ENCODE assay signal across 16 mouse cellular contexts in genomic region chr7:89311555-89311954, GRCm38 (mm10).
DNase-seq lines count a peak whose midpoint lies in the region; ATAC-seq and TF ChIP-seq lines count a peak whose summit lies in the region.
"Had no signal": no experiment of that assay in that cellular context is flagged by ENCODE, and none has a peak within 500 bp of the region (broad histone marks: within the 10 kb centered on the region; RNA-seq: fewer than 3 reads in every experiment).

No protein-coding gene starts in this region.

- ATAC-seq in CD4-positive, CD25-positive, alpha-beta regulatory T cell, adult 4 months, result no peak

- H3K27ac ChIP-seq in layer of hippocampus, adult 2 months, result no peak overlapping the region
- H3K27ac ChIP-seq: embryonic facial prominence, embryonic 12.5 days; forebrain, embryonic 10.5 days; hindbrain, embryonic 14.5 days had no signal

- DNase-seq in CD4-positive, CD25-positive, alpha-beta regulatory T cell, adult 2 months (ENCODE audit: low read depth, low spot score), result peak; percentile 11
- DNase-seq in layer of hippocampus, adult 2 months (ENCODE audit: low spot score in 2 of 2), result no peak
- no peak for DNase-seq in layer of hippocampus, postnatal 25 days (ENCODE audit: extremely low spot score in 1 of 2, low spot score in 1 of 2)
- DNase-seq in A20 (ENCODE audit: low read depth, low spot score) (peak; percentile 17), R1 (ENCODE audit: low read depth, low spot score) (peak; percentile 65), adipocyte (ENCODE audit: low spot score) (no peak)
- no peak for DNase-seq in adrenal gland, adult (ENCODE audit: inconsistent age in 2 of 2, low spot score in 1 of 2)
- DNase-seq: cerebellum, adult 11-12 months; heart, adult 18-20 months; kidney, adult 9 months; lung, postnatal 10 days; right cerebral cortex, postnatal 4 days had no signal

- no peak overlapping the region for H3K4me3 ChIP-seq in layer of hippocampus, adult 2 months
- H3K4me3 ChIP-seq: embryonic facial prominence, embryonic 12.5 days; forebrain, embryonic 10.5 days had no signal

- peak; percentile 58 for TF ChIP-seq CTCF in layer of hippocampus, adult 2 months (conservative IDR thresholded peaks at IDR 0.05)

Comparison
In these comparisons a context has a peak if more than half of its experiments do, and no peak if none do; other contexts are left out.
1. DNase-seq: peak in CD4-positive, CD25-positive, alpha-beta regulatory T cell, adult 2 months (single experiment), A20 (single experiment) and R1 (single experiment); none in layer of hippocampus, adult 2 months (0 of 2), layer of hippocampus, postnatal 25 days (0 of 2), adipocyte (single experiment) and adrenal gland, adult (0 of 2).